Mouse (Mus musculus): ENCODE results near the gene Skil. TPM values are rescaled to one million over a fixed set of nuclear protein-coding genes. Genes with fewer than 3 reads are reported as not detected.
"Not testable (repeated sequence)": the region's sequence is repeated elsewhere in the genome, so short reads cannot be mapped to it uniquely, and the experiment has no call there.

Skil gene
- polyA plus RNA-seq, 1 experiment, result 3.7 TPM

DNA sequence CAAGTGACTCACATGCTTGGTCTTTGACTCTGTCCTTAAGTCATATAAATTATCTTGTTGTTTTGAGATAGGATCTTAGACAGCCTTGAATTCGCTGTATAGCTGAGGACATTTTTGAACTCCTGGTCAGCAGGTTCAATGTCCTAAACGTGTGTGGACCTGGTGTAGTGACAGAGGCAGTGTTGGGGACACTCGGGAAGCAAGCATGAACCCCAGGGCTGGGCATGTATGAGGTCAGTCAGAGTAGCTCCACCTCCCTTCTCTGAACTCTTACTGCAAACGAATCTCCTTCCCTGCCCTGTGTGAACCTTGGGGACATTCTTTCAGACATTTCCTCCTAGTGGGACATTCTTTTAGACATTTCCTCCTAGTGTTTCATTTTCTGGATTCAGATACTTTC lies 34.9 kb downstream of the Skil start:
- TF ChIP-seq CTCF (IDR thresholded peaks at IDR 0.05; ENCODE audit: control insufficient read depth, insufficient read depth, insufficient replicate concordance, low read depth, low read length), result no peak
- no peak for TF ChIP-seq POLR2A (IDR thresholded peaks at IDR 0.05; ENCODE audit: control insufficient read depth, low read depth, low read length)
- Histone ChIP-seq H3K27me3 (ENCODE audit: control insufficient read depth, insufficient read depth, low read length) (no peaks in the 10 kb centered on the region), H3K4me1 (ENCODE audit: control insufficient read depth, insufficient read depth, low read length) (no peaks in the 10 kb centered on the region; the same call in none of the 2 replicates), H3K27ac (ENCODE audit: control insufficient read depth, insufficient read depth, low read depth, low read length) (no peak overlapping the region), H3K4me3 (ENCODE audit: control insufficient read depth, low read depth, low read length) (no peak overlapping the region), H3K36me3 (ENCODE audit: control insufficient read depth, insufficient read depth, low read length) (no peaks in the 10 kb centered on the region)

DNA sequence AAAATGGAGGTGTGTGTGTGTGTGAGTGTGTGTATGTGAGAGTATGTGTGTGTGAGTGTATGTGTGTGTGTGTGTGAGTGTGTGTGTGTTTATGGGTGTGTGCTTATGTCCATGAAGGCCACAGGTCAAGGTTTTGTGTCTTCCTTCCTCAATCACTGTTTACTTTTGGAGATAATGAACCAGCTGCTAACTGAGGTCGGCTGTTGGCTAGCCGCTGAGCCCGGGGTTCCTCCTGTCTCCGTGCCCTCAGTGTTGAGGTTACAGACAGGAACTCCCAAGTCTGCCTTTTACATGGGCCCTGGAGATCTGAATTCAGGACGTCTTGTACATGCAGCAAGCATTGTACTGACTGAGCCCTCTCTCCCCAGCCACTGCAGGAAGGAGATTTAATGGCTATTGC lies 38.8 kb downstream of the Skil start:
- TF ChIP-seq POLR2A (IDR thresholded peaks at IDR 0.05; ENCODE audit: control insufficient read depth, low read depth, low read length) (no peak), CTCF (IDR thresholded peaks at IDR 0.05; ENCODE audit: control insufficient read depth, insufficient read depth, insufficient replicate concordance, low read depth, low read length) (no peak)
- no peaks in the 10 kb centered on the region; the same call in none of the 2 replicates for H3K4me1 ChIP-seq (ENCODE audit: control insufficient read depth, insufficient read depth, low read length)
- no peak overlapping the region for H3K27ac ChIP-seq (ENCODE audit: control insufficient read depth, insufficient read depth, low read depth, low read length)
- no peak overlapping the region for H3K4me3 ChIP-seq (ENCODE audit: control insufficient read depth, low read depth, low read length)
- H3K36me3 ChIP-seq (ENCODE audit: control insufficient read depth, insufficient read depth, low read length), result no peaks in the 10 kb centered on the region
- H3K27me3 ChIP-seq (ENCODE audit: control insufficient read depth, insufficient read depth, low read length), result no peaks in the 10 kb centered on the region

DNA sequence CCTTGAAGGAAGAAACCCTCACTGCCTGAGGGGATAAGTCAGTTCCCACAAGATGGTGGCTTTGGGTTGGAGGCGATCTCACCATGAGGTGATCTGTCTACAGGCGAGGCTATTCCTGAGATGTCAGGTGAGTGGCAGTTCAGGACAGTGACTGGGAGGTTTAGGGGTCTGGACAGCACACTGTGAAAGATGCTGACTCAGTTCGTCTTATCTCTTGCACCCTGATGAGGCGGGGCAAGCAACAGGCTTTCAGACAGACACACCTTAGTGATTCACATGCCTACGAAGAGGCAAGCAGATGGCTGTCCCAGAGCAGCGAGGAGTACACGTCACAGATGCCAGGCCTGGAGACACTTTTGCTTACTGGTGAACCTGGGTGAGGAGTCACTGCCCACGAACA lies 39.4 kb downstream of the Skil start:
- no peak overlapping the region for H3K27ac ChIP-seq (ENCODE audit: control insufficient read depth, insufficient read depth, low read depth, low read length)
- TF ChIP-seq CTCF (IDR thresholded peaks at IDR 0.05; ENCODE audit: control insufficient read depth, insufficient read depth, insufficient replicate concordance, low read depth, low read length) (no peak), POLR2A (IDR thresholded peaks at IDR 0.05; ENCODE audit: control insufficient read depth, low read depth, low read length) (no peak)
- H3K36me3 ChIP-seq (ENCODE audit: control insufficient read depth, insufficient read depth, low read length), result no peaks in the 10 kb centered on the region

DNA sequence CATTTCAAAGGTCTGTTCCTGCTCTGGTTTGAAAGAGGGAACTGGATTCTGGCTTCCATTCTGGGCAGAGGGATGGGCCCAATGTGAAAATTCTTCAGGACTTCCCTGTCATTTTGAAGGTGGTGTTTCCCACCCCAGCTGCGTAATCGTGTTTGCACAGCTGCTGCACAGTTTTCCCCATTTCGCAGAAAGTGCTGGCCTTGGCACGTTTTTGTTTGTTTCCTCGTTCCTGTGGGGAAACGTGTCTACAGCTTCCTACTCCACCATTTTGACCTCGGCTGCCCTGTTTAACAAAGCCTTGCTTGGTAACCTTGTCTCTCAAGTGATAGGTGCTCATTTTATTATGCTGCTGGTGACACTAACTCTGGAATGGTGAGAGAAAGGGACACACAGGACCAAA lies 39.8 kb downstream of the Skil start:
- TF ChIP-seq CTCF (IDR thresholded peaks at IDR 0.05; ENCODE audit: control insufficient read depth, insufficient read depth, insufficient replicate concordance, low read depth, low read length) (no peak), POLR2A (IDR thresholded peaks at IDR 0.05; ENCODE audit: control insufficient read depth, low read depth, low read length) (no peak)
- Histone ChIP-seq H3K4me1 (ENCODE audit: control insufficient read depth, insufficient read depth, low read length) (no peaks in the 10 kb centered on the region; the same call in none of the 2 replicates), H3K27me3 (ENCODE audit: control insufficient read depth, insufficient read depth, low read length) (no peaks in the 10 kb centered on the region), H3K4me3 (ENCODE audit: control insufficient read depth, low read depth, low read length) (no peak overlapping the region), H3K27ac (ENCODE audit: control insufficient read depth, insufficient read depth, low read depth, low read length) (no peak overlapping the region), H3K36me3 (ENCODE audit: control insufficient read depth, insufficient read depth, low read length) (no peaks in the 10 kb centered on the region)

More for the DNA sequence above, 39.4 kb downstream of the Skil start:
- Histone ChIP-seq H3K27me3 (ENCODE audit: control insufficient read depth, insufficient read depth, low read length) (no peaks in the 10 kb centered on the region), H3K4me3 (ENCODE audit: control insufficient read depth, low read depth, low read length) (no peak overlapping the region), H3K4me1 (ENCODE audit: control insufficient read depth, insufficient read depth, low read length) (no peaks in the 10 kb centered on the region; the same call in none of the 2 replicates)

DNA sequence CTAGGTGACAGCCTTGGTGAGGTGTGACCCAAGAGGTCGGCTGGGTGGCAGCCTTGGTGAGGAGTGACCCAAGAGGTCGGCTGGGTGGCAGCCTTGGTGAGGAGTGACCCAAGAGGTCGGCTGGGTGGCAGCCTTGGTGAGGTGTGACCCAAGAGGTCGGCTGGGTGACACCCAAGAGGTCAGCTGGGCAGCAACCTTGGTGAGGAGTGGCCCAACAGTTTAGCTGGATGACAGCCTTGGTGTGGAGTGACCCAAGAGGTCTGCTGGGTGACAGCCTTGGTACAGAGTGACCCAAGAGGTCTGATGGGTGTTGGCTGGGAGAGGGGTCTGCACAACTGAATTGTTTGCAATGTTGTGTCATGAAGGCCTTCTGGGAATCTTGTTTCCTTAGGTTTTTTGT lies 41.7 kb downstream of the Skil start:
- H3K4me3 ChIP-seq (ENCODE audit: control insufficient read depth, low read depth, low read length); H3K4me1 ChIP-seq (ENCODE audit: control insufficient read depth, insufficient read depth, low read length); H3K36me3 ChIP-seq (ENCODE audit: control insufficient read depth, insufficient read depth, low read length); H3K27ac ChIP-seq (ENCODE audit: control insufficient read depth, insufficient read depth, low read depth, low read length); H3K27me3 ChIP-seq (ENCODE audit: control insufficient read depth, insufficient read depth, low read length): not testable (repeated sequence)

DNA sequence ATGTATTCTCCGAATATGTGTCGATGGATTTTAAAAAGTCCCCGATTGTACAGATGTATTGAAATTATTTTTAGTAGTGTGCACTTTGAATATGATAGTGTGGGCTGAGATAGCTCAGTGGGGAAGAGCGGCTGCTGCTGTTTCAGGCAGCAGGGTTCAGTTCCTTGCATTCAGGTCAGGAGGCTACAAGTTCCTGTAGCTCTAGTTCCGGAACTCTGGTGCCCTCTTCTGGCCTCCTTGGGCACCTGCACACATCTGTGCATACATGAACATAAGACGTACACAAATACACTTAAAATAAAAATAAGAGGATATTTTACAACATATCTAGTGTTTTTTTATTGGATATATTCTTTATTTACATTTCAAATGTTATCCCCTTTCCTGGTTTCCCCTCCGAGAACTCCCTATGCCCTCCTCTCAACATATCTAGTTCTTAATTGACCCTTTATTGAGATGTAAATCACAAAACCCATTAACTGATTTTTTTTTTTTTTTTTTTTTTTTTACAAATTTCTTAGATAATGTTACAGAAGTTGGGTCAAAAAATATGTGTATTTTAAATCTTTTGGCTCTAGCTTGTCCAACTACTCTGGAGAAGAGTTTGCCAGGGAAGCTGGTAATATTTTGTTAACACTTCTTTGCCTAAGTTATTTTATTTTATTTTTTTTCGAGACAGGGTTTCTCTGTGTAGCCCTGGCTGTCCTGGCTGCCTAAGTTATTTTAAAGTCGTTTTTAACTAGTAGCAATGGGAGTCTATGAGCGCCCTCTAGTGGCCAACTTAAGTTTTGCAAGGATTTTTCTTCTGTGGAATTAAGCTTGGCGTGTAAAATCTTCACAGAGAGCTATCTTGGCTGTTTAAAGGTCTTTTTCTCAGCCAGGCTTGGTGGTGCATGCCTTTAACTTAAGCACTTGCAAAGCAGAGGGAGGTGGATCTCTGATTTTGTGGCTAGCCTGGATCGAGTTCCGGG lies 43.9 kb downstream of the Skil start:
- H3K27me3 ChIP-seq (ENCODE audit: control insufficient read depth, insufficient read depth, low read length), result no peaks in the 10 kb centered on the region
- H3K4me3 ChIP-seq (ENCODE audit: control insufficient read depth, low read depth, low read length), result no peak overlapping the region
- H3K27ac ChIP-seq (ENCODE audit: control insufficient read depth, insufficient read depth, low read depth, low read length), result no peak overlapping the region
- TF ChIP-seq CTCF (IDR thresholded peaks at IDR 0.05; ENCODE audit: control insufficient read depth, insufficient read depth, insufficient replicate concordance, low read depth, low read length) (peak; percentile 52; the same call in 1 of the 2 replicates), POLR2A (IDR thresholded peaks at IDR 0.05; ENCODE audit: control insufficient read depth, low read depth, low read length) (no peak)
- no peaks in the 10 kb centered on the region; the same call in 1 of the 2 replicates for H3K4me1 ChIP-seq (ENCODE audit: control insufficient read depth, insufficient read depth, low read length)
- H3K36me3 ChIP-seq (ENCODE audit: control insufficient read depth, insufficient read depth, low read length), result no peaks in the 10 kb centered on the region

DNA sequence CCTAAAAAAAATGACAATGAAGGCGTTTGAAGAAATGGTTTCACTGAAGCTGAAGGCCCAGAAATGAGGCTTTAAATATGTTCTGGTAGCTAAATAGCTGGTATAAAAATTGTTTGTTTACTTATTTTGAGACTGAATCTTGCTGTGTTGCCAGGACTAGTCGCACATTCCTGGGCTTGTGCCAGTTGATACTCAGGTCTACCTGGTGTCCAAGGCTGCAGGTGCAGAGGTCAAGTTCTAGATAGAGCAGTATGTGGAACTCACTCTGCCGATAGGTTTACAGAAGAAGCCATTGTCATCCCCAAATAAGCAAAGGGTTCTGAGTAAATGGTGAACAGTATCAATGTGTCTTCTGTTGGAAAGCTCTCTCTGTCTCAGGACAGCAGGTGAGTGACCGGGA lies 46.8 kb downstream of the Skil start:
- Histone ChIP-seq H3K27me3 (ENCODE audit: control insufficient read depth, insufficient read depth, low read length) (no peaks in the 10 kb centered on the region), H3K4me1 (ENCODE audit: control insufficient read depth, insufficient read depth, low read length) (no peaks in the 10 kb centered on the region), H3K27ac (ENCODE audit: control insufficient read depth, insufficient read depth, low read depth, low read length) (no peak overlapping the region), H3K36me3 (ENCODE audit: control insufficient read depth, insufficient read depth, low read length) (no peaks in the 10 kb centered on the region), H3K4me3 (ENCODE audit: control insufficient read depth, low read depth, low read length) (no peak overlapping the region)
- TF ChIP-seq POLR2A (IDR thresholded peaks at IDR 0.05; ENCODE audit: control insufficient read depth, low read depth, low read length), result no peak
- no peak for TF ChIP-seq CTCF (IDR thresholded peaks at IDR 0.05; ENCODE audit: control insufficient read depth, insufficient read depth, insufficient replicate concordance, low read depth, low read length)

DNA sequence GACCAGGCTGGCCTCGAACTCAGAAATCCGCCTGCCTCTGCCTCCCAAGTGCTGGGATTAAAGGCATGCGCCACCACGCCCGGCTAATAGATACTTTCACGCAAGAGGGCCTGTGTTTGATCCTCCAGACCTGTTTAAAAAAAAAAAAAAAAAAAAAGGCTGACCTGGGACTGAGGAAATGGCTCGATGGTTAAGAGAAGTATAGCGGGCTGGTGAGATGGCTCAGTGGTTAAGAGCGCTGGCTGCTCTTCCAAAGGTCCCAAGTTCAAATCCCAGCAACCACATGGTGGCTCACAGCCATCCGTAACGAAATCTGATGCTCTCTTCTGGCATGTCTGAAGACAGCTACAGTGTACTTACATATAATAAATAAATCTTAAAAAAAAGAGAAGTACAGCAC lies 50.4 kb downstream of the Skil start:
- not testable (repeated sequence) for H3K4me1 ChIP-seq (ENCODE audit: control insufficient read depth, insufficient read depth, low read length); H3K4me3 ChIP-seq (ENCODE audit: control insufficient read depth, low read depth, low read length); H3K27me3 ChIP-seq (ENCODE audit: control insufficient read depth, insufficient read depth, low read length); H3K27ac ChIP-seq (ENCODE audit: control insufficient read depth, insufficient read depth, low read depth, low read length); H3K36me3 ChIP-seq (ENCODE audit: control insufficient read depth, insufficient read depth, low read length)
